Mouse (Mus musculus): Measurements from ENCODE around the gene P2rx6.

P2rx6 gene

GRCm38 (mm10) chr16:17626269-17626555 lies 64.5 kb downstream of the P2rx6 start:
- DNase-seq (ENCODE audit: low read depth): no peak

Measured in c-Kit-positive CD71-positive TER-119-negative erythroid progenitor cells, embryonic 14.5 days (primary cell).